Mouse (Mus musculus) spleen, adult 2 months (tissue): Measurements from ENCODE around the gene Mrpl18. TPM values are rescaled to one million over a fixed set of nuclear protein-coding genes. Genes with fewer than 3 reads are reported as not detected.
A peak's percentile ranks its signal among the peaks of the same experiment; 100 is the strongest.
"Not testable (repeated sequence)": the region's sequence is repeated elsewhere in the genome, so short reads cannot be mapped to it uniquely, and the experiment has no call there.

Experiments used
- DNase-seq, 2 experiments: peaks; one replicate each; pipeline versions ENCODE4 v3.0.0 to v3.0.0-alpha.2; 2012 to 2021; ENCODE audit warnings: low spot score in 2 of 2, low read depth in 1 of 2
- H3K27ac ChIP-seq: fragments of 200-500 bp; 2 replicates; pipeline ENCODE4 v1.5.1; 2012; ENCODE audit warnings: low read length, inconsistent platforms; ENCODE audit not compliant: insufficient read depth
- H3K27me3 ChIP-seq: fragments of 200-500 bp; 2 replicates; pipeline ENCODE4 v1.6.1; 2012; ENCODE audit warnings: mild to moderate bottlenecking, moderate library complexity, low read length, inconsistent platforms; ENCODE audit not compliant: control insufficient read depth, insufficient read depth
- H3K36me3 ChIP-seq: fragments of 200-500 bp; 2 replicates; pipeline ENCODE4 v1.6.1; 2012; ENCODE audit warnings: mild to moderate bottlenecking, low read length, inconsistent platforms; ENCODE audit not compliant: control insufficient read depth, insufficient read depth
- H3K4me1 ChIP-seq: fragments of 200-500 bp; 2 replicates; pipeline ENCODE4 v1.6.1; 2011; ENCODE audit warnings: inconsistent platforms; ENCODE audit not compliant: control insufficient read depth, insufficient read depth, insufficient read length
- H3K4me3 ChIP-seq: fragments of 200-500 bp; 2 replicates; pipeline ENCODE4 v1.5.1; 2011; ENCODE audit warnings: mild to moderate bottlenecking, inconsistent platforms; ENCODE audit not compliant: insufficient read depth, insufficient read length; ENCODE audit errors: extremely low read depth
- CTCF ChIP-seq: fragments of 200-500 bp; IDR thresholded peaks from 2 replicates; pipeline ENCODE4 v1.5.1; 2011; ENCODE audit warnings: mild to moderate bottlenecking, inconsistent platforms; ENCODE audit not compliant: insufficient read depth, insufficient read length, insufficient replicate concordance; ENCODE audit errors: extremely low read depth
- POLR2A ChIP-seq: fragments of 200-500 bp; IDR thresholded peaks from 2 replicates; pipeline ENCODE4 v1.6.1; 2011; ENCODE audit warnings: low read depth, low read length, inconsistent platforms
- WGBS: fragments of 180-500 bp; shearing (Covaris S2); methylation state at CpG from one replicate; pipeline ENCODE4 v1.1.7; 2018; 5-methylcytosine and 5-hydroxymethylcytosine counted together
- polyA plus RNA-seq: library from polyadenylated mRNA; depleted of rRNA; stranded (reverse); fragments of >200 nt; gene quantifications from 2 replicates; pipeline ENCODE4 v1.2.3, GENCODE M21; 2012

The Mrpl18 gene
- polyA plus RNA-seq, 1 experiment = 19.9 TPM

DNA sequence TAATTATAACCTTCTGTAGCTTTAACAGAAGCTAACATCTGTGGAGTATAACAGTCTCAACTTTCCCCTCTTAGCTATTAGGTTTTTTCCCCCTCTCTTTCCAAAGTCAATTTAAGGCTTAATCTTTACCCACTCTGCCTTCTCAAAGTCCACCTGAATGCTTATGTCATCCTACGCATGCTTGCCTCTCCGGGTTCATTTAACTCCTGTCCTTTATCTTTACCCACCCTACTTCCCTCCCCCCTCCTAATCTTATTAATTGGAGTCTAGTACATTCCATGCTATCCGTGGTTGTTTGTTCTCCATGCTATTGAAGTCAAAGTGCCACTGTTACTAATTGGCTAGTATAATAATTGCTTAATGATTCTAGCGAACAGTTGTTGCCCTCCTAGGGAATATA, 19.6 kb upstream of the Mrpl18 start:
- H3K4me1 ChIP-seq = no peaks in the 10 kb centered on the region; the same call in 1 of the 2 replicates
- H3K27ac ChIP-seq = no peak overlapping the region
- DNase-seq = no peak
- no peak for TF ChIP-seq CTCF
- TF ChIP-seq POLR2A = no peak
- no peaks in the 10 kb centered on the region for H3K36me3 ChIP-seq
- H3K27me3 ChIP-seq = no peaks in the 10 kb centered on the region
- WGBS = 84% methylated on average over 4 of the region's 4 CpGs
- H3K4me3 ChIP-seq = no peak overlapping the region

DNA sequence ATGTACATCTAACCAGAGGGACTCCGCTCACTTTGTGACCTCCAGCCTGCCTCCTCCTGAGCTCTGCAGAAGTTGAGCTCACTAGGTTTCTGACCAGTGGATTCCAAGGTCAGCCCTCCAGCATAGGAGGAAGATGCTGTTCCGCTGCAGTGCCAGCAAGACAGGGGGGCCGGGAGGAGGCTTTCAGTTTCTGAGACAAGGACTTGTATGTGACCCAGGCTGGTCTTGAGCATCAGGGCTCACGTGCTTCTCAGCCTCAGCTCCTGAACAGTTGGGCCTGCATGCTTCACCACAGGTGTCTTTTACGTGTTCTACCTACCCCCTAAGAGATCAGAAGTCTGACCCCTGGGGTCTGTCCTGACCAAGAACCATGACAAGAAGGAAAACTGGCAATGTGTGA, 15.4 kb upstream of the Mrpl18 start:
- not testable (repeated sequence) for H3K36me3 ChIP-seq, H3K4me1 ChIP-seq, H3K27ac ChIP-seq, H3K4me3 ChIP-seq, H3K27me3 ChIP-seq, DNase-seq
- 88% methylated on average over 5 of the region's 5 CpGs for WGBS

DNA sequence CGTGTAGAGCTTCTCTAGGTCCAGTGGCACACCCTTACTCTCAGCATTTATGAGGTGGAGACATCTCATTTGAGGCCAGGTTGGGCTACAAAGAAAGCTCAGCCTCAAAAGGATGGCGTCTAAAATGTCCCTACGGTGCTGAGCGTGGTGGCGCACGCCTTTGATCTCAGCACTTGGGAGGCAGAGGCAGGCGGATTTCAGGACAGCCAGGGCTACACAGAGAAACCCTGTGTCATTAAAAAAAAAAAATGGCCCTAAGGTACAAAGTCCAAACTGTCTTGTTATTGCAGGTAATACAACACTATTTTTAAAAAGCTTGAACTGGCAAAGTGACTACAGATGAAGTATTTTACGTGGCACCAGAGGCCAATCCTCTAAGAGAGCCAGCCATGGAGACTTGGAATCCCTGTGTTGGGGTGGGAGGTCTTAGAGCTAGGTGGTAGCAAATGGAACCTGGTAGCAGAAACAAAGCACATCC, 9.6 kb upstream of the Mrpl18 start:
- Histone ChIP-seq H3K27ac (no peak overlapping the region), H3K4me1 (no peaks in the 10 kb centered on the region), H3K27me3 (no peaks in the 10 kb centered on the region), H3K4me3 (no peak overlapping the region), H3K36me3 (peaks cover 30% of the 10 kb centered on the region)
- 93% methylated on average over 8 of the region's 8 CpGs for WGBS
- no peak for DNase-seq
- TF ChIP-seq POLR2A (no peak), CTCF (no peak)

DNA sequence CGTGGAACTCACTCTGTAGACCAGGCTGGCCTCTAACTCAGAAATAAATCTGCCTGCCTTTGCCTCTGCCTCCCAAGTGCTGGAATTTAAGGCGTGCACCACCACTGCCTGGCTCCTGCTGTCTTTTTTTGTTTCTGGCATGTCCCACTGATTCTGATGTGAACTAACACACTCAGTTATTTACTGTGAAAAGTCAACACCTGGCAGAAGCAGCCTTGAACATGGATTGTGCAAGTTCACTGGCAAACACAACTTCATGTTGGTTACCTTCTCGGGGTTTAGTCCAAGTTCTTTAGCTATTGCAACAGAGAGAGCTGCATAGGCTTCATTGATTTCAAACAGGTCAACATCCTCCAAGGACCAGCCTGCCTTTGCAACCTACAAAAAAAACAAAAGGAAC, 8.9 kb upstream of the Mrpl18 start:
- WGBS = 89% methylated on average over 3 of the region's 3 CpGs
- no peak for DNase-seq
- no peaks in the 10 kb centered on the region for H3K4me1 ChIP-seq
- H3K4me3 ChIP-seq = no peak overlapping the region
- H3K27ac ChIP-seq = no peak overlapping the region
- no peaks in the 10 kb centered on the region for H3K27me3 ChIP-seq
- no peak for TF ChIP-seq POLR2A
- TF ChIP-seq CTCF = no peak
- peaks cover 34% of the 10 kb centered on the region for H3K36me3 ChIP-seq

DNA sequence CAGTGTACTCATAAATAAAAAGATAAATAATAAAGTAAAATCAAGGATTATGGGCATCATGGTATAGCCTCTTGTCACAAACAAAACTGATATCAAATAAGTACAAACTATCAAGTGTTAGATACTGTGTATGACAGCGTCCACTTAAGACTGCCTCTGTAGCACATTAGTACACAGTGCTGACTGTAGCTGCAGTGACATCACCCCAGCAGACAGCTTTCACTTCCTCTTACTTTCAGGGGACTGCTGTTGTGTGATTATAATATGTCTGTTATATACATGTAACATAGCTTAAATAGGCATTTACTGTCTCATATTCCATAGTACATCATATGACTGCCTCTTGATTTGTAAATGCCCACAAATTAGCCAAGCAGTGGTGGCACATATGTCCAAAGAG, 4.9 kb upstream of the Mrpl18 start:
- H3K4me3 ChIP-seq = no peak overlapping the region
- H3K27ac ChIP-seq = no peak overlapping the region
- DNase-seq = peak; percentile 17 to 41
- 49% methylated on average over 1 of the region's 1 CpGs for WGBS
- no peaks in the 10 kb centered on the region for H3K27me3 ChIP-seq
- peaks cover 38% of the 10 kb centered on the region for H3K36me3 ChIP-seq
- TF ChIP-seq CTCF = no peak
- TF ChIP-seq POLR2A = no peak
- no peaks in the 10 kb centered on the region; the same call in 1 of the 2 replicates for H3K4me1 ChIP-seq

DNA sequence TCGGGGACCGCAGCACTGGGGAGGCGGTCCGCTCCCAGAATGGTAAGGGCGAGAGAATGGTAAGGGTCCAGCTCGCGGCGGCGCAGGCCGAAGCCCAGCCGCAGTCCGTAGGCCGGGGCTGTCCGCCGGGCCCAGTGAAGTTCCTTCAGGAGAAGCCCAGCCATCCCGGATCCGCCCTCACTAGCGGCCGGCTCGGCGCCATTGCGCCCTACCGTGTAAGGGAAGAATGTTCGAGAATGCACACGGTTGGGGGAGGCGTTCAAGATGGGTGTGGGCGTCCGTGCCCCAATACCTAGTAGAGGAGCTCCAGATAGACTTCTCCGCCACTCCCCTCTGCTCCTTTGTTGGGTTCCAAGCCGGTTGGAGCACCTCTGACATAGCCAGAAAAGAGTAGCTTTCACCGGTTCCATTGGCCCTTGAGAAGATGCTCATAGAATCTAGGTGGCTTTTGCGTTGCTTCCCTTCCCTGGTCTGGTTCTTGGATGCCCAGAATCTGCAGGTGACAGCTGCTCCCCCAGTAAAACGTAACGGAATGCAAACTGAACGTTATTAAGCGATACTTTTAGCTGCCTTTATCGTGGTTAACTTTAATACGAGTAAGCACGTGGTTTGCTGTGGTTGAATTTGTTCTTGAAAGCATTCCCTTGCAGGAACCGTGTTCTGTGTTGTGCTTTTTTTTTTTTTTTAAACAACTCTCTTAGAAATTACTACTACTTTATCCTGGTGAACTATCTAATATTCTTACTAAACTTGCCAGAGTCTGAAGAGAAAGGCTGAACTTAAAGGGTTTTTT, 639 bp upstream of the Mrpl18 start:
- under 1% methylated on average over 40 of the region's 40 CpGs for WGBS
- Histone ChIP-seq H3K27me3 (no peaks in the 10 kb centered on the region), H3K4me1 (no peaks in the 10 kb centered on the region; the same call in 1 of the 2 replicates), H3K27ac (peak overlapping the region; percentile 89), H3K36me3 (peaks cover 25% of the 10 kb centered on the region), H3K4me3 (peak overlapping the region; percentile 82)
- TF ChIP-seq CTCF (no peak), POLR2A (no peak)
- DNase-seq = peak; percentile 45 to 46

DNA sequence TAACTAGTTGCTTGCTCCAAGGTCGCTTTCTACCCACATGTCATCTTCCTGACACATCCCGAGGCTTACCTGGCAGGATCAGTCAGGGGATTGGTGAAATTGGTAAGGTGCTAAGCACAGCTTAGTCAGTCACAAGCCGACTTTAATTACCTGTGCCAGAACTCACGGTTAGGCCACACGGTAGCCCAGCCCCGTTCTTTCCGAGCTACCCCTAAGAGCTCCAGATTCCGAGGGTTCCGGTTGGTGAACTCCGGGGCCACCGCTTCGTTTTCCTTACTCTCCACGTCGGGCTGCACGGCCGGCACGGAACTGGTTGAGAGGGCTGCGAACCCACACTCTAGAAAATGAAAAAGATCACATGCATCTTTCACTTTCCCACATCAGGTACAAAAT, 661 bp downstream of the Mrpl18 start, which contains the start of gene Tcp1:
Gene Tcp1, plus strand, starts transcription at position 214 of the 393 bp plus-strand sequence.
- Histone ChIP-seq H3K36me3 (peaks cover 23% of the 10 kb centered on the region), H3K27ac (peak within 1 kb of the TSS; percentile 89), H3K4me3 (peak within 1 kb of the TSS; percentile 82), H3K4me1 (no peaks in the 10 kb centered on the region; the same call in 1 of the 2 replicates), H3K27me3 (no peaks in the 10 kb centered on the region)
- peak in 1 of 2 experiments; percentile 11 for DNase-seq
- TF ChIP-seq CTCF = no peak
- no peak for TF ChIP-seq POLR2A
- 1% methylated on average over 18 of the region's 18 CpGs for WGBS
